Mouse (Mus musculus) embryonic facial prominence, embryonic 12.5 days (tissue): ENCODE measurements around the gene Tub. TPM values are rescaled to one million over a fixed set of nuclear protein-coding genes. Genes with fewer than 3 reads are reported as not detected.

ENCODE experiments used
- ATAC-seq: fragments of 200-750 bp; cut with Nextera tagmentation; 2 replicates; pipeline ENCODE4 v1.8.0; 2017; ENCODE audit not compliant: insufficient number of reproducible peaks, insufficient read depth, low FRiP score, low TSS enrichment
- H3K27ac ChIP-seq: fragments of 300-500 bp; sonication (generic); 2 replicates; pipeline ENCODE4 v1.5.1; 2016; ENCODE audit warnings: mild to moderate bottlenecking
- H3K27me3 ChIP-seq: fragments of 300-500 bp; sonication (generic); 2 replicates; pipeline ENCODE4 v1.6.1; 2016; ENCODE audit warnings: mild to moderate bottlenecking, moderate library complexity
- H3K36me3 ChIP-seq: fragments of 300-500 bp; sonication (generic); 2 replicates; pipeline ENCODE4 v1.6.1; 2016; ENCODE audit warnings: mild to moderate bottlenecking
- H3K4me1 ChIP-seq: fragments of 300-500 bp; sonication (generic); 2 replicates; pipeline ENCODE4 v1.6.1; 2016
- H3K4me2 ChIP-seq: fragments of 300-500 bp; sonication (generic); replicated peaks from 2 replicates; pipeline ENCODE4 v1.6.1; 2016; ENCODE audit warnings: mild to moderate bottlenecking, moderate library complexity
- H3K4me3 ChIP-seq: fragments of 300-500 bp; sonication (generic); 2 replicates; pipeline ENCODE4 v1.5.1; 2016; ENCODE audit warnings: mild to moderate bottlenecking
- H3K9ac ChIP-seq: fragments of 300-500 bp; sonication (generic); 2 replicates; pipeline ENCODE4 v1.6.1; 2016; ENCODE audit warnings: mild to moderate bottlenecking, moderate library complexity
- H3K9me3 ChIP-seq: fragments of 300-500 bp; sonication (generic); 2 replicates; pipeline ENCODE4 v1.6.1; 2016; ENCODE audit warnings: mild to moderate bottlenecking, moderate library complexity
- WGBS: fragments of 180-500 bp; shearing (Covaris S2); methylation state at CpG from one replicate; pipeline ENCODE4 v1.1.7; 2016; 5-methylcytosine and 5-hydroxymethylcytosine counted together
- polyA plus RNA-seq: library from polyadenylated mRNA; unstranded; fragments of >200 nt; fragmentation: Nextera tagmentation; extraction: Ambion mirVana; gene quantifications from 2 replicates; pipeline ENCODE4 v1.2.1, GENCODE M21; 2016

Gene Tub
- polyA plus RNA-seq, 1 experiment from 2014 or later: 7.3 TPM

DNA sequence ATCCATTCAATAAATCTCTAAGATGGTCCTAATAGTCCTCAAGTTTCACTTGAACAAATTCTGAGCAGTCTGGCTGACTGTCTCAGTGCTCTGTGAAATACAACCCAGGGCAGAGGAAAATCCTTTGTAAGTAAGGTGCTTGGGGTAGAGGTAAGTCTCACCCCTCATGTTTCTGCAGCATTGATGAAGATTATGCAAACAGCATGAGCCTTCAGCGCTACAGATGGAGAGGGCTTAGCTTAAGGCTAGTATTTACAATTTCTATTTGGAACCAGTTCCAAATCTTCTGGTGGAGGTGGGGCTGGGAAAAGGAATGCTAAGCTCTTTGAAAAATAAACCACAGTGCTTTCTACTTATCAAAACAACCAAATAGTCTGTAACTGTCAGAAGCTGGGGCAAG lies 88.8 kb downstream of the Tub start:
- Histone ChIP-seq H3K27ac (no peak overlapping the region), H3K27me3 (no peaks in the 10 kb centered on the region), H3K4me2 (no peak overlapping the region), H3K4me3 (no peak overlapping the region), H3K36me3 (no peaks in the 10 kb centered on the region), H3K9me3 (no peaks in the 10 kb centered on the region), H3K4me1 (no peaks in the 10 kb centered on the region), H3K9ac (no peak overlapping the region)
- WGBS: 43% methylated on average over 1 of the region's 1 CpGs
- ATAC-seq: 0 out of 2 replicates have a peak, but pooled peaks have one; percentile 6

DNA sequence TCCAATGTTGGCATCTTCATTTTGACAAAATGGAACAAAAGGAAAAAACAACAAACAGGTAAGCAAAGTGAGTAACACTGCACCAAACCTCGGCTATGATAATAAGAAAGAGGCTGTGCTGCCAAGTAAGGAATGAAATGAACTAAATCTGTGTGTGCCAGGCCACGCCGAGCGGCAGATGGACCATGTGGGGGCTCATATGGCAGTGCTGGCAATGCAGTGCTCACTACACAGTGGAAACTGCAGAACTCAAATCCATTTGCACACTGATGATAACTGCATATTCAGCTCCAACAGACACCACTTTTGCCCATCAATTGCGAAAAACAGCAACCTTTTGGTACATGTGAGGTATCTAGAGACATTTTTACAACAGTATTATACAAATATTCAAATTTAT lies 89.3 kb downstream of the Tub start:
- H3K9ac ChIP-seq: no peak overlapping the region
- WGBS: 81% methylated on average over 5 of the region's 5 CpGs
- H3K9me3 ChIP-seq: no peaks in the 10 kb centered on the region
- H3K4me1 ChIP-seq: no peaks in the 10 kb centered on the region
- no peaks in the 10 kb centered on the region for H3K27me3 ChIP-seq
- no peaks in the 10 kb centered on the region for H3K36me3 ChIP-seq
- no peak overlapping the region for H3K4me2 ChIP-seq
- H3K27ac ChIP-seq: no peak overlapping the region
- no peak overlapping the region for H3K4me3 ChIP-seq
- no peak for ATAC-seq

- no peak for ATAC-seq
- no peak overlapping the region for H3K4me2 ChIP-seq
- H3K4me1 ChIP-seq: no peaks in the 10 kb centered on the region
- no peaks in the 10 kb centered on the region for H3K27me3 ChIP-seq
- no peak overlapping the region for H3K4me3 ChIP-seq
- H3K9me3 ChIP-seq: no peaks in the 10 kb centered on the region
- H3K36me3 ChIP-seq: no peaks in the 10 kb centered on the region
- 91% methylated on average over 2 of the region's 2 CpGs for WGBS
- H3K9ac ChIP-seq: no peak overlapping the region
- H3K27ac ChIP-seq: no peak overlapping the region
These were observed 95.7 kb downstream of the Tub start for GRCm38 (mm10) chr7:109045876-109046275.

DNA sequence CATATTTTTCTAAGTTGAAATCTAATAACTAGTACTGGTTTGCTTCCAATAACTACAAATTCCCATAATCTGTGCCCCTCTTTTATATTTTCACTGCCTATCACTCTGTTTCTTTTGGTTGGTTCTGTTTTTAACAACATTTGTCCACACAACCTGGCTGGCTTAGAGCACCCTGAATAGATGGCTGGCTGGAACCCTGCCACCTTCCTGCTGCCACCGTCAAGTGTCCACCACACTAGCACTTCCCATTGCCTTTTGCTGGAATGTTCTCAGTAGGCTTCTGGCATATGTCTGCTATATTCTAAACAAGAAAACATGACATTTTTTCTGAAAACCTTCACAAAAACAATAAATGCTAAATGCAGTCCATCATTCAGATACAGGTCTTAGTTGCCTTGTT lies 100.7 kb downstream of the Tub start:
- 78% methylated on average over 1 of the region's 1 CpGs for WGBS
- H3K9ac ChIP-seq: no peak overlapping the region
- H3K4me3 ChIP-seq: no peak overlapping the region
- no peaks in the 10 kb centered on the region for H3K36me3 ChIP-seq
- no peak overlapping the region for H3K4me2 ChIP-seq
- no peaks in the 10 kb centered on the region for H3K9me3 ChIP-seq
- H3K27me3 ChIP-seq: no peaks in the 10 kb centered on the region
- no peaks in the 10 kb centered on the region for H3K4me1 ChIP-seq
- ATAC-seq: no peak
- no peak overlapping the region for H3K27ac ChIP-seq

DNA sequence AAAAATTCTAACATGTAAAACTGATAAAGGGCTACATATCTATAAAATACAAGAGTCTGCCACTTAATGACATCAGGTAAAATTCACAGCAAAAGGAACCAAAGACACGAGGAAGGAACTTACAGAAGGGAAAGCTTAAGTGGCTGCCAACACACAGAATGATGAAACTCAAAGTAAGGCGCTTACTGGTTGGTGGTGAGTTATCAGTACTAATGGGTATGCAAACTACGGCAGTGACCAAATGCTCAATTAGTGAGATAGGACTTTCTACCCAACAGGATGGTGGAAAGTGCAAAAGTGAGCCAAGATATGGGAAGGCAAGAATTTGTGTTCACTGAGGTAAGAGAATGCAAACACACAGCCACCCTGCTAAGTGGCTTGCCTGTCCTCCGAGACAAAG lies 109.4 kb downstream of the Tub start:
- Histone ChIP-seq H3K27me3 (no peaks in the 10 kb centered on the region), H3K4me2 (no peak overlapping the region), H3K27ac (no peak overlapping the region), H3K4me3 (no peak overlapping the region), H3K9ac (no peak overlapping the region), H3K9me3 (no peaks in the 10 kb centered on the region), H3K4me1 (no peaks in the 10 kb centered on the region), H3K36me3 (no peaks in the 10 kb centered on the region)
- 90% methylated on average over 4 of the region's 4 CpGs for WGBS
- no peak for ATAC-seq

- no peak overlapping the region for H3K27ac ChIP-seq
- no peaks in the 10 kb centered on the region for H3K4me1 ChIP-seq
- no peak for ATAC-seq
- no peaks in the 10 kb centered on the region for H3K36me3 ChIP-seq
- H3K9ac ChIP-seq: no peak overlapping the region
- H3K27me3 ChIP-seq: no peaks in the 10 kb centered on the region
- WGBS: 77% methylated on average over 4 of the region's 4 CpGs
- H3K9me3 ChIP-seq: no peaks in the 10 kb centered on the region
- no peak overlapping the region for H3K4me3 ChIP-seq
- no peak overlapping the region for H3K4me2 ChIP-seq
These were observed 119.5 kb downstream of the Tub start for GRCm38 (mm10) chr7:109069641-109070040.

DNA sequence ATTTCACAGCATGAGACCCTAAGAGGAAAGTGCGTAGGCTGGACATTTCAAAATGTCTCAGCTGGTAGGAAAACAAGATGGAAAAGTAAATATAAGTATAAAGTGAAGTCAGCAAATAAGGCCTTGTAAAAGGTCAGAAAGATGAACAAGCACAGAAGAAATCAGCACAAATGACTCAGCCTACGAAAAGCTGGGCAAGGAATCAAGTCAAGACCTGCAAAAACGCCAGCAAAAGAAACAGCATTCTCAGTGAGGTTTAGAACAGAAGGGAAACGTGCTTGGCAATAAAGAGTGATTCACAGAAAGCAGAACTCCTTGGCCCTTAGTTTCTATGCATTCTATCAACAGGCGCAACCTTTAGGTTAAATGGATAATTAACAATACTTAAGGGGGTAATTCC lies 122.2 kb downstream of the Tub start:
- H3K4me3 ChIP-seq: no peak overlapping the region
- H3K27me3 ChIP-seq: no peaks in the 10 kb centered on the region
- no peak overlapping the region for H3K9ac ChIP-seq
- no peak overlapping the region for H3K4me2 ChIP-seq
- H3K36me3 ChIP-seq: no peaks in the 10 kb centered on the region
- no peaks in the 10 kb centered on the region for H3K9me3 ChIP-seq
- 74% methylated on average over 5 of the region's 5 CpGs for WGBS
- H3K27ac ChIP-seq: no peak overlapping the region
- no peaks in the 10 kb centered on the region for H3K4me1 ChIP-seq
- no peak for ATAC-seq

- 22% methylated on average over 12 of the region's 12 CpGs for WGBS
- Histone ChIP-seq H3K4me1 (no peaks in the 10 kb centered on the region), H3K4me3 (peak overlapping the region; percentile 57), H3K27ac (no peak overlapping the region), H3K36me3 (no peaks in the 10 kb centered on the region), H3K4me2 (peak overlapping the region; percentile 62), H3K9ac (peak overlapping the region; percentile 47), H3K27me3 (peaks cover 17% of the 10 kb centered on the region; the same call in 1 of the 2 replicates), H3K9me3 (no peaks in the 10 kb centered on the region)
- no peak for ATAC-seq
These were observed 132.4 kb downstream of the Tub start for GRCm38 (mm10) chr7:109082269-109083112.

- WGBS: 4% methylated on average over 50 of the region's 50 CpGs
- no peaks in the 10 kb centered on the region for H3K9me3 ChIP-seq
- peak within 1 kb of the TSS; percentile 62 for H3K4me2 ChIP-seq
- H3K27me3 ChIP-seq: peaks cover 17% of the 10 kb centered on the region; the same call in 1 of the 2 replicates
- H3K4me3 ChIP-seq: peak within 1 kb of the TSS; percentile 57
- no peaks in the 10 kb centered on the region for H3K36me3 ChIP-seq
- no peaks in the 10 kb centered on the region for H3K4me1 ChIP-seq
- no peak within 1 kb of the TSS for H3K27ac ChIP-seq
- peak within 1 kb of the TSS; percentile 47 for H3K9ac ChIP-seq
- no peak for ATAC-seq
These were observed 133.1 kb downstream of the Tub start, which contains the start of gene Ric3 for GRCm38 (mm10) chr7:109083113-109083812. Gene Ric3, minus strand, starts transcription at chr7:109083331.

DNA sequence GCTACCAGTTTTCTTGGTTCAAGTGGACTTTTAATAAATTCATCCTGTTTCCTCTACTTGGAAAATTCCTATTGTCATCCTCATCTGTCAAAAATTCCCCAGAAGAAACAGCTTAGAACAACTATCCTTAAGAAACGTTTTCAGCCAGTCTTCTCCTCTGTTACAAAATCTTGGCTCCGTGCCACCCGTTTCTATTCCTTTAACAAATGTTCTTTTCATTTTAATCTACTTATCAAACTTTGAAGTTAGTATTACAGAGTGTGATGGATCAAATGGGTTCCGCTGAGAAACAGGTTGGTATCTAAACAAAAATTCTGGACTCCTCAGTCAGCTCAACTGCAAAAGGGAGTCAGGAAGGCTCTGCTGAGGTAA lies 133.7 kb downstream of the Tub start:
- Histone ChIP-seq H3K4me3 (no peak overlapping the region), H3K4me1 (no peaks in the 10 kb centered on the region), H3K36me3 (no peaks in the 10 kb centered on the region), H3K9ac (no peak overlapping the region), H3K27ac (no peak overlapping the region), H3K9me3 (no peaks in the 10 kb centered on the region), H3K27me3 (peaks cover 17% of the 10 kb centered on the region; the same call in 1 of the 2 replicates), H3K4me2 (no peak overlapping the region; the same call in 1 of the 2 replicates)
- ATAC-seq: no peak
- whole genome bisulfite sequencing: 78% methylated on average over 4 of the region's 4 CpGs
